Mouse (Mus musculus): ENCODE data around the gene Gsdma3.

DNA sequence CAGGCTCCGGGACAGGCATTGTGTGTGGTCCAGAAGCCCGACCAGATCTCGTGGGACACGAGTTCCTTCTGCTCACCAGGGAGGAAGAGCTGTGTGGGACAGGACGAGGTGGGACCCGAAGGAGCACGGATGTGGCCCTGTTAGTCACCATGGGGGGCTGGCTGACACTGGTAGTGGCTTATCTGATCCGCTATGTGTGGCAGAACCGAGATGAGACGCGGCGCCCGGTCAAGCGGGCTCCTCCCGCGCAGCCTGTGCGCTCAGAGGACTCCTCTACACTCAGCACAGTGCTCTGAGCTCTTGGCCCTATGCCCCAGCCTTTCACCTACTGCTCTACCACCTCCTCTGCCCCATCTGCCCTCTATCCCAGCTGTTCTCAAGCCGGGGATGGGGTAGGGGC, 26.9 kb upstream of the Gsdma3 start:
- TF ChIP-seq HCFC1 (IDR thresholded peaks at IDR 0.05; ENCODE audit: low read depth, low read length) (no peak), POLR2A (IDR thresholded peaks at IDR 0.05; ENCODE audit: control insufficient read depth in 1 of 2, insufficient read depth in 1 of 2, low read depth in 1 of 2, low read length in 2 of 2, poor library complexity in 1 of 2) (no peak), MEF2A (IDR thresholded peaks at IDR 0.05; ENCODE audit: extremely low read depth, insufficient replicate concordance, low read depth, low read length, poor library complexity, severe bottlenecking) (no peak), CTCF (IDR thresholded peaks at IDR 0.05 in 2 of 3, conservative IDR thresholded peaks at IDR 0.05 in 1 of 3; ENCODE audit: control insufficient read depth in 1 of 3, insufficient read depth in 1 of 3, low read depth in 2 of 3, low read length in 3 of 3, poor library complexity in 1 of 3, severe bottlenecking in 1 of 3) (no peak), USF1 (IDR thresholded peaks at IDR 0.05; ENCODE audit: low read depth, low read length) (no peak), POLR2AphosphoS2 (IDR thresholded peaks at IDR 0.05; ENCODE audit: low read length) (no peak), EP300 (IDR thresholded peaks at IDR 0.05; ENCODE audit: low read depth in 1 of 2, low read length in 2 of 2) (no peak), MAZ (IDR thresholded peaks at IDR 0.05; ENCODE audit: low read depth, low read length) (no peak), KAT2A (conservative IDR thresholded peaks at IDR 0.05; ENCODE audit: low read depth, low read length) (no peak), JUND (IDR thresholded peaks at IDR 0.05; ENCODE audit: low read depth, low read length) (no peak), GABPA (IDR thresholded peaks at IDR 0.05; ENCODE audit: low read depth, low read length) (no peak), BHLHE40 (IDR thresholded peaks at IDR 0.05; ENCODE audit: borderline replicate concordance, low read depth, low read length) (no peak), NRF1 (IDR thresholded peaks at IDR 0.05; ENCODE audit: insufficient read depth, low read depth, low read length, poor library complexity, severe bottlenecking) (no peak)

Measured in MEL (cell line).